Mouse (Mus musculus): ENCODE measurements around the gene Dot1l. TPM values are rescaled to one million over a fixed set of nuclear protein-coding genes. Genes with fewer than 3 reads are reported as not detected.
A peak's percentile ranks its signal among the peaks of the same experiment; 100 is the strongest.

Gene Dot1l
- polyA plus RNA-seq, 1 experiment from 2014 or later: 29.2 TPM

GRCm38 (mm10) chr10:80766161-80766815 lies 11.3 kb downstream of the Dot1l start:
- Histone ChIP-seq H3K9ac (ENCODE audit: low read depth, low read length) (peak overlapping the region; percentile 12; the same call in 1 of the 2 replicates), H3K27ac (ENCODE audit: low read depth, low read length) (no peak overlapping the region), H3K4me3 (ENCODE audit: low read length) (no peak overlapping the region), H3K4me2 (replicated peaks; ENCODE audit: low read depth, low read length) (no peak overlapping the region), H3K27me3 (ENCODE audit: control insufficient read depth, insufficient read depth, low read length) (no peaks in the 10 kb centered on the region), H3K4me1 (ENCODE audit: control insufficient read depth, insufficient read depth, low read length) (no peaks in the 10 kb centered on the region), H3K36me3 (ENCODE audit: control insufficient read depth, insufficient read depth, low read length) (peaks cover 54% of the 10 kb centered on the region), H3K9me3 (ENCODE audit: control insufficient read depth, low read length) (no peaks in the 10 kb centered on the region)
- ATAC-seq (ENCODE audit: low FRiP score, low TSS enrichment): no peak
- WGBS: 87% methylated on average over 10 of the region's 10 CpGs

GRCm38 (mm10) chr10:80768365-80768764 lies 13.4 kb downstream of the Dot1l start:
- 92% methylated on average over 6 of the region's 6 CpGs for WGBS

GRCm38 (mm10) chr10:80773816-80774215 lies 18.8 kb downstream of the Dot1l start:
- no peak for ATAC-seq (ENCODE audit: low FRiP score, low TSS enrichment)
- no peaks in the 10 kb centered on the region for H3K4me1 ChIP-seq (ENCODE audit: control insufficient read depth, insufficient read depth, low read length)
- H3K4me2 ChIP-seq (replicated peaks; ENCODE audit: low read depth, low read length): no peak overlapping the region
- WGBS: 80% methylated on average over 5 of the region's 5 CpGs
- no peak overlapping the region for H3K9ac ChIP-seq (ENCODE audit: low read depth, low read length)
- H3K36me3 ChIP-seq (ENCODE audit: control insufficient read depth, insufficient read depth, low read length): peaks cover 95% of the 10 kb centered on the region
- H3K4me3 ChIP-seq (ENCODE audit: low read length): no peak overlapping the region
- no peaks in the 10 kb centered on the region for H3K9me3 ChIP-seq (ENCODE audit: control insufficient read depth, low read length)
- H3K27ac ChIP-seq (ENCODE audit: low read depth, low read length): no peak overlapping the region
- H3K27me3 ChIP-seq (ENCODE audit: control insufficient read depth, insufficient read depth, low read length): no peaks in the 10 kb centered on the region

More at GRCm38 (mm10) chr10:80768365-80768764, 13.4 kb downstream of the Dot1l start:
- Histone ChIP-seq H3K9me3 (ENCODE audit: control insufficient read depth, low read length) (no peaks in the 10 kb centered on the region), H3K9ac (ENCODE audit: low read depth, low read length) (no peak overlapping the region), H3K4me2 (replicated peaks; ENCODE audit: low read depth, low read length) (no peak overlapping the region), H3K36me3 (ENCODE audit: control insufficient read depth, insufficient read depth, low read length) (peaks cover 75% of the 10 kb centered on the region), H3K4me1 (ENCODE audit: control insufficient read depth, insufficient read depth, low read length) (no peaks in the 10 kb centered on the region), H3K27ac (ENCODE audit: low read depth, low read length) (no peak overlapping the region), H3K27me3 (ENCODE audit: control insufficient read depth, insufficient read depth, low read length) (no peaks in the 10 kb centered on the region), H3K4me3 (ENCODE audit: low read length) (no peak overlapping the region)
- ATAC-seq (ENCODE audit: low FRiP score, low TSS enrichment): no peak

- H3K4me3 ChIP-seq (ENCODE audit: low read length): no peak overlapping the region
- H3K36me3 ChIP-seq (ENCODE audit: control insufficient read depth, insufficient read depth, low read length): peaks cover 97% of the 10 kb centered on the region
- H3K4me1 ChIP-seq (ENCODE audit: control insufficient read depth, insufficient read depth, low read length): no peaks in the 10 kb centered on the region
- no peak overlapping the region for H3K27ac ChIP-seq (ENCODE audit: low read depth, low read length)
- 71% methylated on average over 2 of the region's 2 CpGs for WGBS
- no peak overlapping the region for H3K4me2 ChIP-seq (replicated peaks; ENCODE audit: low read depth, low read length)
- H3K9me3 ChIP-seq (ENCODE audit: control insufficient read depth, low read length): no peaks in the 10 kb centered on the region
- ATAC-seq (ENCODE audit: low FRiP score, low TSS enrichment): no peak; the same call in 1 of the 2 replicates
- H3K9ac ChIP-seq (ENCODE audit: low read depth, low read length): no peak overlapping the region
- no peaks in the 10 kb centered on the region for H3K27me3 ChIP-seq (ENCODE audit: control insufficient read depth, insufficient read depth, low read length)
Measured at GRCm38 (mm10) chr10:80774549-80774948, 19.5 kb downstream of the Dot1l start.

GRCm38 (mm10) chr10:80774981-80775380 lies 20.0 kb downstream of the Dot1l start:
- no peak overlapping the region for H3K9ac ChIP-seq (ENCODE audit: low read depth, low read length)
- H3K27me3 ChIP-seq (ENCODE audit: control insufficient read depth, insufficient read depth, low read length): no peaks in the 10 kb centered on the region
- no peaks in the 10 kb centered on the region for H3K4me1 ChIP-seq (ENCODE audit: control insufficient read depth, insufficient read depth, low read length)
- H3K27ac ChIP-seq (ENCODE audit: low read depth, low read length): no peak overlapping the region
- ATAC-seq (ENCODE audit: low FRiP score, low TSS enrichment): no peak
- WGBS: 91% methylated on average over 4 of the region's 4 CpGs
- H3K4me3 ChIP-seq (ENCODE audit: low read length): no peak overlapping the region
- no peak overlapping the region for H3K4me2 ChIP-seq (replicated peaks; ENCODE audit: low read depth, low read length)
- peaks cover 99% of the 10 kb centered on the region for H3K36me3 ChIP-seq (ENCODE audit: control insufficient read depth, insufficient read depth, low read length)
- H3K9me3 ChIP-seq (ENCODE audit: control insufficient read depth, low read length): no peaks in the 10 kb centered on the region

GRCm38 (mm10) chr10:80775731-80776130 lies 20.7 kb downstream of the Dot1l start:
- Histone ChIP-seq H3K4me1 (ENCODE audit: control insufficient read depth, insufficient read depth, low read length) (no peaks in the 10 kb centered on the region), H3K4me2 (replicated peaks; ENCODE audit: low read depth, low read length) (no peak overlapping the region), H3K36me3 (ENCODE audit: control insufficient read depth, insufficient read depth, low read length) (peaks cover 99% of the 10 kb centered on the region), H3K27ac (ENCODE audit: low read depth, low read length) (no peak overlapping the region), H3K9ac (ENCODE audit: low read depth, low read length) (no peak overlapping the region), H3K4me3 (ENCODE audit: low read length) (no peak overlapping the region), H3K27me3 (ENCODE audit: control insufficient read depth, insufficient read depth, low read length) (no peaks in the 10 kb centered on the region), H3K9me3 (ENCODE audit: control insufficient read depth, low read length) (no peaks in the 10 kb centered on the region)
- no peak for ATAC-seq (ENCODE audit: low FRiP score, low TSS enrichment)
- WGBS: 94% methylated on average over 4 of the region's 4 CpGs

GRCm38 (mm10) chr10:80776358-80776869 lies 21.4 kb downstream of the Dot1l start:
- H3K4me2 ChIP-seq (replicated peaks; ENCODE audit: low read depth, low read length): no peak overlapping the region
- no peak overlapping the region for H3K4me3 ChIP-seq (ENCODE audit: low read length)
- no peak overlapping the region for H3K27ac ChIP-seq (ENCODE audit: low read depth, low read length)
- no peaks in the 10 kb centered on the region for H3K27me3 ChIP-seq (ENCODE audit: control insufficient read depth, insufficient read depth, low read length)
- 88% methylated on average over 6 of the region's 6 CpGs for WGBS
- ATAC-seq (ENCODE audit: low FRiP score, low TSS enrichment): no peak
- no peaks in the 10 kb centered on the region for H3K4me1 ChIP-seq (ENCODE audit: control insufficient read depth, insufficient read depth, low read length)
- H3K36me3 ChIP-seq (ENCODE audit: control insufficient read depth, insufficient read depth, low read length): peaks cover 99% of the 10 kb centered on the region
- H3K9me3 ChIP-seq (ENCODE audit: control insufficient read depth, low read length): no peaks in the 10 kb centered on the region
- H3K9ac ChIP-seq (ENCODE audit: low read depth, low read length): no peak overlapping the region

- Histone ChIP-seq H3K4me3 (ENCODE audit: low read length) (no peak overlapping the region), H3K27me3 (ENCODE audit: control insufficient read depth, insufficient read depth, low read length) (no peaks in the 10 kb centered on the region), H3K4me2 (replicated peaks; ENCODE audit: low read depth, low read length) (no peak overlapping the region), H3K36me3 (ENCODE audit: control insufficient read depth, insufficient read depth, low read length) (peaks cover 99% of the 10 kb centered on the region), H3K9ac (ENCODE audit: low read depth, low read length) (no peak overlapping the region), H3K9me3 (ENCODE audit: control insufficient read depth, low read length) (no peaks in the 10 kb centered on the region), H3K27ac (ENCODE audit: low read depth, low read length) (no peak overlapping the region), H3K4me1 (ENCODE audit: control insufficient read depth, insufficient read depth, low read length) (no peaks in the 10 kb centered on the region)
- ATAC-seq (ENCODE audit: low FRiP score, low TSS enrichment): no peak
- WGBS: 94% methylated on average over 5 of the region's 5 CpGs
Measured at GRCm38 (mm10) chr10:80777123-80777522, 22.1 kb downstream of the Dot1l start.

GRCm38 (mm10) chr10:80779565-80779964 lies 24.6 kb downstream of the Dot1l start:
- Histone ChIP-seq H3K9me3 (ENCODE audit: control insufficient read depth, low read length) (no peaks in the 10 kb centered on the region), H3K4me1 (ENCODE audit: control insufficient read depth, insufficient read depth, low read length) (no peaks in the 10 kb centered on the region), H3K27me3 (ENCODE audit: control insufficient read depth, insufficient read depth, low read length) (no peaks in the 10 kb centered on the region), H3K4me2 (replicated peaks; ENCODE audit: low read depth, low read length) (no peak overlapping the region), H3K27ac (ENCODE audit: low read depth, low read length) (no peak overlapping the region), H3K4me3 (ENCODE audit: low read length) (no peak overlapping the region), H3K36me3 (ENCODE audit: control insufficient read depth, insufficient read depth, low read length) (peaks cover 99% of the 10 kb centered on the region), H3K9ac (ENCODE audit: low read depth, low read length) (no peak overlapping the region)
- ATAC-seq (ENCODE audit: low FRiP score, low TSS enrichment): no peak

Measured in kidney, embryonic 14.5 days (tissue).